Mouse (Mus musculus): ENCODE measurements around the gene Arhgap9. TPM values are rescaled to one million over a fixed set of nuclear protein-coding genes. Genes with fewer than 3 reads are reported as not detected.
A peak's percentile ranks its signal among the peaks of the same experiment; 100 is the strongest.
"Not testable (repeated sequence)": the region's sequence is repeated elsewhere in the genome, so short reads cannot be mapped to it uniquely, and the experiment has no call there.

Arhgap9 gene
- polyA plus RNA-seq, 1 experiment from 2014 or later = 2.2 TPM

- H3K9me3 ChIP-seq (replicated peaks) = no peaks in the 10 kb centered on the region
- no peaks in the 10 kb centered on the region for H3K27me3 ChIP-seq
- peaks cover 22% of the 10 kb centered on the region for H3K4me1 ChIP-seq
- H3K27ac ChIP-seq = no peak overlapping the region
- WGBS = 86% methylated on average over 10 of the region's 10 CpGs
- ATAC-seq (ENCODE audit: low FRiP score) = no peak
- H3K4me3 ChIP-seq = no peak overlapping the region
- no peak overlapping the region for H3K9ac ChIP-seq
- no peak overlapping the region for H3K4me2 ChIP-seq (replicated peaks)
- H3K36me3 ChIP-seq = peaks cover 64% of the 10 kb centered on the region
Observed at GRCm38 (mm10) chr10:127294895-127295510, 26.8 kb upstream of the Arhgap9 start.

GRCm38 (mm10) chr10:127295986-127296794 is 25.6 kb upstream of the Arhgap9 start:
- Histone ChIP-seq H3K36me3 (peaks cover 76% of the 10 kb centered on the region), H3K4me3 (no peak overlapping the region), H3K4me1 (peaks cover 20% of the 10 kb centered on the region), H3K9ac (no peak overlapping the region; the same call in 1 of the 2 replicates), H3K27ac (no peak overlapping the region), H3K9me3 (replicated peaks) (no peaks in the 10 kb centered on the region), H3K4me2 (replicated peaks) (no peak overlapping the region), H3K27me3 (no peaks in the 10 kb centered on the region)
- no peak for ATAC-seq (ENCODE audit: low FRiP score)
- 94% methylated on average over 24 of the region's 24 CpGs for WGBS

GRCm38 (mm10) chr10:127297015-127297871 is 24.5 kb upstream of the Arhgap9 start:
- Histone ChIP-seq H3K27ac (no peak overlapping the region), H3K9me3 (replicated peaks) (no peaks in the 10 kb centered on the region), H3K36me3 (peaks cover 87% of the 10 kb centered on the region), H3K4me3 (no peak overlapping the region), H3K9ac (no peak overlapping the region), H3K4me2 (replicated peaks) (no peak overlapping the region), H3K27me3 (no peaks in the 10 kb centered on the region), H3K4me1 (peaks cover 10% of the 10 kb centered on the region)
- 92% methylated on average over 16 of the region's 16 CpGs for WGBS
- ATAC-seq (ENCODE audit: low FRiP score) = no peak

- WGBS = 97% methylated on average over 6 of the region's 6 CpGs
- H3K36me3 ChIP-seq = peaks cover 99% of the 10 kb centered on the region
Observed at GRCm38 (mm10) chr10:127300361-127300760, 21.4 kb upstream of the Arhgap9 start.

GRCm38 (mm10) chr10:127303136-127303535 is 18.6 kb upstream of the Arhgap9 start:
- Histone ChIP-seq H3K9me3 (replicated peaks) (no peaks in the 10 kb centered on the region), H3K27ac (no peak overlapping the region), H3K4me3 (no peak overlapping the region), H3K4me2 (replicated peaks) (no peak overlapping the region), H3K27me3 (no peaks in the 10 kb centered on the region), H3K4me1 (no peaks in the 10 kb centered on the region), H3K36me3 (peaks cover 99% of the 10 kb centered on the region), H3K9ac (no peak overlapping the region)
- ATAC-seq (ENCODE audit: low FRiP score) = no peak
- 92% methylated on average over 11 of the region's 11 CpGs for WGBS

More at GRCm38 (mm10) chr10:127300361-127300760, 21.4 kb upstream of the Arhgap9 start:
- Histone ChIP-seq H3K4me3 (no peak overlapping the region), H3K4me2 (replicated peaks) (no peak overlapping the region), H3K27me3 (no peaks in the 10 kb centered on the region), H3K9me3 (replicated peaks) (no peaks in the 10 kb centered on the region), H3K27ac (no peak overlapping the region), H3K9ac (no peak overlapping the region), H3K4me1 (no peaks in the 10 kb centered on the region)
- ATAC-seq (ENCODE audit: low FRiP score) = no peak

- not testable (repeated sequence) for H3K27me3 ChIP-seq; H3K9ac ChIP-seq; H3K27ac ChIP-seq; ATAC-seq (ENCODE audit: low FRiP score); H3K4me2 ChIP-seq (replicated peaks); H3K9me3 ChIP-seq (replicated peaks); H3K4me3 ChIP-seq
- peaks cover 12% of the 10 kb centered on the region for H3K4me1 ChIP-seq
- WGBS = 82% methylated on average over 3 of the region's 3 CpGs
- peaks cover 52% of the 10 kb centered on the region for H3K36me3 ChIP-seq
Observed at GRCm38 (mm10) chr10:127309167-127309566, 12.6 kb upstream of the Arhgap9 start.

GRCm38 (mm10) chr10:127310523-127311475 is 11.0 kb upstream of the Arhgap9 start:
- peaks cover 12% of the 10 kb centered on the region for H3K4me1 ChIP-seq
- no peaks in the 10 kb centered on the region for H3K27me3 ChIP-seq
- ATAC-seq (ENCODE audit: low FRiP score) = peak; percentile 44
- peaks cover 36% of the 10 kb centered on the region for H3K36me3 ChIP-seq
- peak overlapping the region; percentile 80 for H3K4me2 ChIP-seq (replicated peaks)
- H3K4me3 ChIP-seq = peak overlapping the region; percentile 75
- WGBS = 39% methylated on average over 23 of the region's 23 CpGs
- H3K9me3 ChIP-seq (replicated peaks) = no peaks in the 10 kb centered on the region
- H3K9ac ChIP-seq = peak overlapping the region; percentile 84
- peak overlapping the region; percentile 64; the same call in 1 of the 2 replicates for H3K27ac ChIP-seq

- peaks cover 27% of the 10 kb centered on the region for H3K36me3 ChIP-seq
- under 1% methylated on average over 65 of the region's 65 CpGs for WGBS
- H3K4me1 ChIP-seq = peaks cover 12% of the 10 kb centered on the region
- H3K4me2 ChIP-seq (replicated peaks) = peak within 1 kb of the TSS; percentile 80
- H3K4me3 ChIP-seq = peak within 1 kb of the TSS; percentile 75
- H3K9ac ChIP-seq = peak within 1 kb of the TSS; percentile 84
- ATAC-seq (ENCODE audit: low FRiP score) = peak; percentile 98
- no peaks in the 10 kb centered on the region for H3K27me3 ChIP-seq
- no peaks in the 10 kb centered on the region for H3K9me3 ChIP-seq (replicated peaks)
- H3K27ac ChIP-seq = peak within 1 kb of the TSS; percentile 64
Observed at GRCm38 (mm10) chr10:127311476-127312355, 10.0 kb upstream of the Arhgap9 start, which contains the start of gene Mars. Gene Mars, minus strand, starts transcription at chr10:127311786.

GRCm38 (mm10) chr10:127312356-127312676 is 9.4 kb upstream of the Arhgap9 start:
- Histone ChIP-seq H3K27me3 (no peaks in the 10 kb centered on the region), H3K4me2 (replicated peaks) (peak overlapping the region; percentile 80), H3K4me3 (peak overlapping the region; percentile 75), H3K9ac (peak overlapping the region; percentile 84; the same call in 1 of the 2 replicates), H3K4me1 (peaks cover 12% of the 10 kb centered on the region), H3K27ac (peak overlapping the region; percentile 64), H3K9me3 (replicated peaks) (no peaks in the 10 kb centered on the region), H3K36me3 (peaks cover 21% of the 10 kb centered on the region)
- ATAC-seq (ENCODE audit: low FRiP score) = peak; percentile 53
- 1% methylated on average over 4 of the region's 4 CpGs for WGBS

- no peak for ATAC-seq (ENCODE audit: low FRiP score)
- no peak overlapping the region for H3K4me2 ChIP-seq (replicated peaks)
- H3K36me3 ChIP-seq = peaks cover 16% of the 10 kb centered on the region
- H3K4me1 ChIP-seq = peaks cover 12% of the 10 kb centered on the region
- WGBS = 82% methylated on average over 4 of the region's 4 CpGs
- H3K27me3 ChIP-seq = no peaks in the 10 kb centered on the region
- H3K9ac ChIP-seq = no peak overlapping the region
- H3K9me3 ChIP-seq (replicated peaks) = no peaks in the 10 kb centered on the region
- H3K27ac ChIP-seq = no peak overlapping the region
- no peak overlapping the region for H3K4me3 ChIP-seq
Observed at GRCm38 (mm10) chr10:127312858-127313257, 8.9 kb upstream of the Arhgap9 start.

Measured in hindbrain, embryonic 12.5 days (tissue).